Mouse (Mus musculus) CH12.LX (cell line): ENCODE measurements around the gene Prkg1.

ENCODE experiments used
- CTCF ChIP-seq, 2 experiments: IDR thresholded peaks in 1 of 2; conservative IDR thresholded peaks in 1 of 2; 2 replicates each; pipeline ENCODE4 v1.5.1; 2011 to 2012; ENCODE audit warnings: low read depth in 2 of 2, low read length in 2 of 2, improper control_type of control experiment in 1 of 2, inconsistent platforms in 1 of 2, mild to moderate bottlenecking in 1 of 2, moderate library complexity in 1 of 2
- EP300 ChIP-seq: IDR thresholded peaks from 2 replicates; pipeline ENCODE4 v1.6.1; 2011; ENCODE audit warnings: low read length, improper control_type of control experiment
- JUND ChIP-seq: conservative IDR thresholded peaks from 2 replicates; pipeline ENCODE4 v1.6.1; 2011; ENCODE audit warnings: low read depth, low read length, improper control_type of control experiment
- MAFK ChIP-seq: IDR thresholded peaks from 2 replicates; pipeline ENCODE4 v1.6.1; 2011; ENCODE audit warnings: low read length, improper control_type of control experiment; ENCODE audit not compliant: insufficient replicate concordance
- MAX ChIP-seq: IDR thresholded peaks from 2 replicates; pipeline ENCODE4 v1.6.1; 2011; ENCODE audit warnings: low read length, improper control_type of control experiment
- MXI1 ChIP-seq: IDR thresholded peaks from 2 replicates; pipeline ENCODE4 v1.6.1; 2011; ENCODE audit warnings: mild to moderate bottlenecking, low read depth, low read length, improper control_type of control experiment
- MYC ChIP-seq: IDR thresholded peaks from 2 replicates; pipeline ENCODE4 v1.6.1; 2011; ENCODE audit warnings: low read depth, mild to moderate bottlenecking, improper control_type of control experiment, low read length
- POLR2A ChIP-seq: IDR thresholded peaks from 2 replicates; pipeline ENCODE4 v1.6.1; 2011; ENCODE audit warnings: low read depth, mild to moderate bottlenecking, improper control_type of control experiment, low read length
- POLR2AphosphoS2 ChIP-seq: IDR thresholded peaks from 2 replicates; pipeline ENCODE4 v1.6.1; 2011; ENCODE audit warnings: low read depth, low read length, improper control_type of control experiment
- RCOR1 ChIP-seq: conservative IDR thresholded peaks from 2 replicates; pipeline ENCODE4 v1.6.1; 2012; ENCODE audit warnings: low read depth, mild to moderate bottlenecking, inconsistent platforms, low read length, improper control_type of control experiment
- SIN3A ChIP-seq: IDR thresholded peaks from 2 replicates; pipeline ENCODE4 v1.6.1; 2012; ENCODE audit warnings: low read length, improper control_type of control experiment, inconsistent platforms
- USF1 ChIP-seq: IDR thresholded peaks from 2 replicates; pipeline ENCODE4 v1.6.1; 2014; ENCODE audit warnings: low read depth, mild to moderate bottlenecking, inconsistent platforms, low read length, improper control_type of control experiment
- ZKSCAN1 ChIP-seq: IDR thresholded peaks from 2 replicates; pipeline ENCODE4 v1.6.1; 2012; ENCODE audit warnings: low read depth, inconsistent platforms, low read length, improper control_type of control experiment, borderline replicate concordance

- no peak for TF ChIP-seq MYC
- no peak for TF ChIP-seq ZKSCAN1
- no peak for TF ChIP-seq POLR2A
- no peak for TF ChIP-seq EP300
- TF ChIP-seq CTCF (conservative IDR thresholded peaks at IDR 0.05 in 1 of 2, IDR thresholded peaks at IDR 0.05 in 1 of 2; ENCODE audit: low read depth in 2 of 2, low read length in 2 of 2): no peak
- TF ChIP-seq JUND: no peak
- no peak for TF ChIP-seq MXI1
- TF ChIP-seq POLR2AphosphoS2: no peak
- no peak for TF ChIP-seq MAFK
- TF ChIP-seq MAX: no peak
- no peak for TF ChIP-seq SIN3A
- TF ChIP-seq RCOR1: no peak
- TF ChIP-seq USF1: no peak
Observed at GRCm38 (mm10) chr19:31099369-31099768, 665.5 kb downstream of the Prkg1 start.
